Mouse (Mus musculus): ENCODE data around the gene Gle1. TPM values are rescaled to one million over a fixed set of nuclear protein-coding genes. Genes with fewer than 3 reads are reported as not detected.

Gle1 gene
- polyA plus RNA-seq, 1 experiment from 2014 or later, result 69.1 TPM

DNA sequence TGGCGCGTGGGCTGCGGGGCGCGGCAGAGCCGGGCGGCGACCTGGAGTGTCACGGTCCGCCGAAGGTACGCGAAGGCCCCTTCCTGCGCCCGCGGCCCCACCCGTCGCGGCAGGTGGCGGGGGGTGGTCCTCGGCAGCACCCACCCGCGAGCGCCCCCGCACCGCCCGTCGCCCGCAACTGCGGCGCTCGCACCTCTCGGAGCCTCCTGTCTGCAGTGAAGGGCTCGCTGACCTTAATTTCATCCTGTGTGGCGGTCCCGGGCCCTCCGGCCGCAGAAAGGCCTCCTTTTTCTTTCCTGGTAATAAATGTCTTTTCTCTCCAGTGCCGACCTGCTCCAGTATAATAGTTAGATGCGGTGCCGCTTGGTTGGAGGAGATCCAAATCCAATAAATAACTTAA is 30.7 kb downstream of the Gle1 start:
- no peaks in the 10 kb centered on the region for H3K27me3 ChIP-seq
- peak overlapping the region; percentile 63 for H3K4me2 ChIP-seq (replicated peaks)
- peak overlapping the region; percentile 89 for H3K4me3 ChIP-seq
- peak; percentile 51 for ATAC-seq (ENCODE audit: low FRiP score)
- H3K9ac ChIP-seq, result peak overlapping the region; percentile 97
- H3K36me3 ChIP-seq, result peaks cover 17% of the 10 kb centered on the region; the same call in 1 of the 2 replicates
- H3K4me1 ChIP-seq, result peaks cover 48% of the 10 kb centered on the region
- H3K27ac ChIP-seq, result peak overlapping the region; percentile 91
- 0% methylated on average over 40 of the region's 41 CpGs for WGBS
- H3K9me3 ChIP-seq (replicated peaks), result no peaks in the 10 kb centered on the region

GRCm38 (mm10) chr2:29966826-29967225 is 31.6 kb downstream of the Gle1 start:
- H3K4me1 ChIP-seq, result peaks cover 51% of the 10 kb centered on the region
- 74% methylated on average over 2 of the region's 2 CpGs for WGBS
- H3K4me3 ChIP-seq, result peak overlapping the region; percentile 89
- no peak overlapping the region for H3K27ac ChIP-seq
- peaks cover 17% of the 10 kb centered on the region; the same call in 1 of the 2 replicates for H3K36me3 ChIP-seq
- no peaks in the 10 kb centered on the region for H3K27me3 ChIP-seq
- H3K9ac ChIP-seq, result peak overlapping the region; percentile 97
- ATAC-seq (ENCODE audit: low FRiP score), result no peak
- peak overlapping the region; percentile 63 for H3K4me2 ChIP-seq (replicated peaks)
- H3K9me3 ChIP-seq (replicated peaks), result no peaks in the 10 kb centered on the region

DNA sequence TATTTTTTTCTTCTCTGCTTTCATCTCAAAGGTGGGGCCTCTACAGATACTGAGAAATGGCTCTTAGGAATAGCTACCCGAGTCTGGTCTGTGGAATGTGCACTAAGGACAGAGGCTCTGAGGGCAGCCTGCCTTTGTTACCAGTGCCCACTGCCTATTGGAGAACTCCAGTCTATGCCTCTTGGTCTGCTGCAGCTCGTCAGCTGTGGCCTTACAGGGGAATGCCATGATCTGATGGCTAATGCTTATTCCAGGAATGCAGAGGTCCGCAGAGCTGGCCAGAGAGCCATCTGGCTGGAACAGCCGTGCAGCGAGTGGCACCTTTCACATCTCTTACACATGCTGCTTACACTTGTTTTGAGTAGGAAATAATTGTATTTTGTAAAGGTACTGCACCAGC is 32.5 kb downstream of the Gle1 start:
- H3K9ac ChIP-seq, result peak overlapping the region; percentile 60
- H3K27ac ChIP-seq, result no peak overlapping the region
- no peaks in the 10 kb centered on the region for H3K9me3 ChIP-seq (replicated peaks)
- H3K4me1 ChIP-seq, result peaks cover 57% of the 10 kb centered on the region
- peak overlapping the region; percentile 63 for H3K4me2 ChIP-seq (replicated peaks)
- H3K27me3 ChIP-seq, result no peaks in the 10 kb centered on the region
- peak overlapping the region; percentile 89 for H3K4me3 ChIP-seq
- H3K36me3 ChIP-seq, result peaks cover 17% of the 10 kb centered on the region; the same call in 1 of the 2 replicates
- WGBS, result 57% methylated on average over 5 of the region's 5 CpGs
- no peak for ATAC-seq (ENCODE audit: low FRiP score)

GRCm38 (mm10) chr2:29968638-29969037 is 33.4 kb downstream of the Gle1 start:
- WGBS, result 80% methylated on average over 5 of the region's 5 CpGs
- no peak for ATAC-seq (ENCODE audit: low FRiP score)
- Histone ChIP-seq H3K27ac (no peak overlapping the region), H3K4me3 (no peak overlapping the region), H3K36me3 (peaks cover 17% of the 10 kb centered on the region; the same call in 1 of the 2 replicates), H3K4me1 (peaks cover 56% of the 10 kb centered on the region), H3K4me2 (replicated peaks) (peak overlapping the region; percentile 29), H3K27me3 (no peaks in the 10 kb centered on the region), H3K9ac (no peak overlapping the region; the same call in 1 of the 2 replicates), H3K9me3 (replicated peaks) (no peaks in the 10 kb centered on the region)

DNA sequence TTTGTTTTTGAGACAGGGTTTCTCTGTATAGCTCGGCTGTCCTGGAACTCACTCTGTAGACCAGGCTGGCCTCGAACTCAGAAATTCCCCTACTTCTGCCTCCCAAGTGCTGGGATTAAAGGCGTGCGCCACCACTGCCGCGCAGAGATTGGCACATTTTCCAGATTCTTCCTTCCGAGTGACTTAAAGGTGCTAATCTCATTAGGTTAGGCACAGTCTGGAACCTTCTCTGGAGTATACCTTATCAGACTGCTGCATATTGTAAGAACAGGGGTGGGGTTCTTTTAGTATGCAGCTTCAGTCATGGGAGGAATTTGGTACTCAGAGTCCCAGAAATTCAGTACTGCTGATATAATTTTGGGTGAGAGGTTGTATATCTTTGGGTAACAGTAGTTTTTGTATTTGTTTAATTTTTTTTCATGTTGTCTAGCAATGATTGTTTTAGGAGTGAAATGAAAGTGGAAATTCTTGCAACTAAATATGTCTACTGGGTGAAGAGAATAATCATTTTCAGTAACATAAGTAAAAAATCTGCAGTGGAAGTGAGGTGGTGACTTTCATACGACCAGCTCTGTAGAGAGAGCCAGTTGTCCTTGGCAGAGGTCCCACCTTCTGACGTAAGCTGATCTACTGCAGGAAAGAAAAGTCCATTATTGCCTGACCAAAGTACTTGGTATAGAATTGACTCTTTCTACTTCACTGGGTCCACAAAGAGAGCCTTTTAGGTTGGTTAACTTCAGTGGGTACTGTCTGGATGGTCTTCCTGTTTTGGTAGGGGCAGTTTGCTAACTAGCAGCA is 36.8 kb downstream of the Gle1 start:
- Histone ChIP-seq H3K9me3 (replicated peaks) (no peaks in the 10 kb centered on the region), H3K27ac (0 out of 2 replicates have a peak overlapping the region, but pooled peaks have one; percentile 30), H3K9ac (no peak overlapping the region), H3K4me1 (peaks cover 45% of the 10 kb centered on the region), H3K4me2 (replicated peaks) (no peak overlapping the region), H3K27me3 (no peaks in the 10 kb centered on the region), H3K4me3 (no peak overlapping the region), H3K36me3 (peaks cover 28% of the 10 kb centered on the region)
- ATAC-seq (ENCODE audit: low FRiP score), result no peak
- WGBS, result 87% methylated on average over 9 of the region's 9 CpGs

- peaks cover 32% of the 10 kb centered on the region for H3K36me3 ChIP-seq
- no peaks in the 10 kb centered on the region for H3K9me3 ChIP-seq (replicated peaks)
- no peak overlapping the region for H3K4me3 ChIP-seq
- 0% methylated on average over 2 of the region's 2 CpGs for WGBS
- no peak overlapping the region for H3K27ac ChIP-seq
- no peaks in the 10 kb centered on the region for H3K27me3 ChIP-seq
- no peak for ATAC-seq (ENCODE audit: low FRiP score)
- H3K9ac ChIP-seq, result no peak overlapping the region
- H3K4me2 ChIP-seq (replicated peaks), result no peak overlapping the region
- peaks cover 30% of the 10 kb centered on the region for H3K4me1 ChIP-seq
These were observed 38.3 kb downstream of the Gle1 start for GRCm38 (mm10) chr2:29973525-29973924.

GRCm38 (mm10) chr2:29977307-29977706 is 42.1 kb downstream of the Gle1 start:
- Histone ChIP-seq H3K36me3 (peaks cover 53% of the 10 kb centered on the region), H3K4me2 (replicated peaks) (no peak overlapping the region), H3K27ac (no peak overlapping the region), H3K4me1 (peaks cover 13% of the 10 kb centered on the region; the same call in 1 of the 2 replicates), H3K4me3 (no peak overlapping the region), H3K9ac (no peak overlapping the region), H3K27me3 (no peaks in the 10 kb centered on the region), H3K9me3 (replicated peaks) (no peaks in the 10 kb centered on the region)
- ATAC-seq (ENCODE audit: low FRiP score), result no peak

- WGBS, result 83% methylated on average over 1 of the region's 1 CpGs
- H3K4me1 ChIP-seq, result no peaks in the 10 kb centered on the region
- H3K9ac ChIP-seq, result no peak overlapping the region
- no peak overlapping the region for H3K4me2 ChIP-seq (replicated peaks)
- no peak overlapping the region for H3K4me3 ChIP-seq
- H3K27ac ChIP-seq, result no peak overlapping the region
- no peaks in the 10 kb centered on the region for H3K9me3 ChIP-seq (replicated peaks)
- H3K36me3 ChIP-seq, result peaks cover 83% of the 10 kb centered on the region
- no peak for ATAC-seq (ENCODE audit: low FRiP score)
- H3K27me3 ChIP-seq, result no peaks in the 10 kb centered on the region
These were observed 45.4 kb downstream of the Gle1 start for GRCm38 (mm10) chr2:29980661-29981060.

GRCm38 (mm10) chr2:29991962-29992361 is 56.7 kb downstream of the Gle1 start:
- no peak for ATAC-seq (ENCODE audit: low FRiP score)
- Histone ChIP-seq H3K4me3 (no peak overlapping the region), H3K9me3 (replicated peaks) (no peaks in the 10 kb centered on the region), H3K27me3 (no peaks in the 10 kb centered on the region), H3K4me1 (no peaks in the 10 kb centered on the region), H3K36me3 (peaks cover 99% of the 10 kb centered on the region), H3K27ac (no peak overlapping the region), H3K4me2 (replicated peaks) (no peak overlapping the region), H3K9ac (no peak overlapping the region)
- 54% methylated on average over 2 of the region's 2 CpGs for WGBS

DNA sequence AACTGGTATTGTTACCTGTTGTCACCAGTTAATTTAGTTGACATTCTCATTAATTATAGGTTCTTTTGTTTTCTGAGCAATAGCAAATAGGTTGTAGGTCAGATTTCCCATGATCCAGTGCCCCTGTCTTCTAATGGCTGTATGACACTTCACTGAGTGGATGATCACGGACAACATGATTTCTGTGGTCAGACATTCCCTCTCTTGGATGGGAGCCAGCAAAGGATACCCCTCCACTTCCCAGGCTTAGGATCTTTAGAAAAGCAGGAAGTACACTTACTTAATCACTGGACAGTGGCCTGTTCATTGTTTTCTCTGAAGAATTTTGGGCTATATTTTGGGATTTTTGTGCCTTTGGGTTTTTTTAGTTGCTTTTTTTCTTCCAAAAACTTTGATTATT is 73.9 kb downstream of the Gle1 start:
- H3K9me3 ChIP-seq (replicated peaks), result no peaks in the 10 kb centered on the region
- 83% methylated on average over 1 of the region's 1 CpGs for WGBS
- H3K4me1 ChIP-seq, result no peaks in the 10 kb centered on the region
- no peak for ATAC-seq (ENCODE audit: low FRiP score)
- no peak overlapping the region for H3K9ac ChIP-seq
- H3K27ac ChIP-seq, result no peak overlapping the region
- no peak overlapping the region for H3K4me2 ChIP-seq (replicated peaks)
- H3K36me3 ChIP-seq, result peaks cover 97% of the 10 kb centered on the region
- H3K27me3 ChIP-seq, result no peaks in the 10 kb centered on the region
- no peak overlapping the region for H3K4me3 ChIP-seq

Small RNAs within 50 kb of the gene (microRNA-seq; reads per million reads assigned to microRNA genes)
- gene Mir6997, result 1.9 reads per million

Other genes with a start within 250 kb of the Gle1 start
- not detected in 2 replicates for gene Gm13420, start 183.7 kb upstream of the Gle1 start, polyA plus RNA-seq (2016; fragmentation: Nextera tagmentation; extraction: Ambion mirVana)
- not detected in 2 replicates for gene Gm13547, start 176.1 kb upstream of the Gle1 start, polyA plus RNA-seq (2016; fragmentation: Nextera tagmentation; extraction: Ambion mirVana)
- 33.1 and 36.8 TPM in 2 replicates for gene Coq4, start 147.9 kb upstream of the Gle1 start, polyA plus RNA-seq (2016; fragmentation: Nextera tagmentation; extraction: Ambion mirVana)
- 43.1 and 43.3 TPM in 2 replicates for gene Trub2, start 146.9 kb upstream of the Gle1 start, polyA plus RNA-seq (2016; fragmentation: Nextera tagmentation; extraction: Ambion mirVana)
- gene Slc27a4, start 132.8 kb upstream of the Gle1 start, polyA plus RNA-seq (2016; fragmentation: Nextera tagmentation; extraction: Ambion mirVana), result 28.3 and 29.3 TPM in 2 replicates
- 16.4 and 19.5 TPM in 2 replicates for gene Urm1, start 115.4 kb upstream of the Gle1 start, polyA plus RNA-seq (2016; fragmentation: Nextera tagmentation; extraction: Ambion mirVana)
- 28.5 and 30.2 TPM in 2 replicates for gene Cercam, start 66.3 kb upstream of the Gle1 start, polyA plus RNA-seq (2016; fragmentation: Nextera tagmentation; extraction: Ambion mirVana)
- 87.9 and 97.0 TPM in 2 replicates for gene Odf2, start 46.2 kb upstream of the Gle1 start, polyA plus RNA-seq (2016; fragmentation: Nextera tagmentation; extraction: Ambion mirVana)
- 179 and 188 TPM in 2 replicates for gene Sptan1, start 30.1 kb downstream of the Gle1 start, polyA plus RNA-seq (2016; fragmentation: Nextera tagmentation; extraction: Ambion mirVana)
- gene Wdr34, start 113.5 kb downstream of the Gle1 start, polyA plus RNA-seq (2016; fragmentation: Nextera tagmentation; extraction: Ambion mirVana), result 40.4 and 41.0 TPM in 2 replicates
- gene Set, start 122.0 kb downstream of the Gle1 start, polyA plus RNA-seq (2016; fragmentation: Nextera tagmentation; extraction: Ambion mirVana), result 558 and 568 TPM in 2 replicates
- gene Pkn3, start 142.3 kb downstream of the Gle1 start, polyA plus RNA-seq (2016; fragmentation: Nextera tagmentation; extraction: Ambion mirVana), result 7.0 and 7.2 TPM in 2 replicates
- 23.7 and 25.5 TPM in 2 replicates for gene Zdhhc12, start 158.2 kb downstream of the Gle1 start, polyA plus RNA-seq (2016; fragmentation: Nextera tagmentation; extraction: Ambion mirVana)
- 11.8 and 12.6 TPM in 2 replicates for gene Zer1, start 189.2 kb downstream of the Gle1 start, polyA plus RNA-seq (2016; fragmentation: Nextera tagmentation; extraction: Ambion mirVana)
- 10.3 and 10.6 TPM in 2 replicates for gene Tbc1d13, start 198.3 kb downstream of the Gle1 start, polyA plus RNA-seq (2016; fragmentation: Nextera tagmentation; extraction: Ambion mirVana)
- gene Endog, start 236.1 kb downstream of the Gle1 start, polyA plus RNA-seq (2016; fragmentation: Nextera tagmentation; extraction: Ambion mirVana), result 15.7 and 16.2 TPM in 2 replicates
- 63.7 and 63.9 TPM in 2 replicates for gene Spout1, start 243.0 kb downstream of the Gle1 start, polyA plus RNA-seq (2016; fragmentation: Nextera tagmentation; extraction: Ambion mirVana)